Mouse (Mus musculus) mesoderm, embryonic 11.5 days (tissue): ENCODE data around the gene Tbc1d17.

Source experiments
- DNase-seq: peaks from one replicate; pipeline ENCODE4 v3.0.0-alpha.2; 2012; ENCODE audit warnings: low read depth, low spot score

The Tbc1d17 gene

DNA sequence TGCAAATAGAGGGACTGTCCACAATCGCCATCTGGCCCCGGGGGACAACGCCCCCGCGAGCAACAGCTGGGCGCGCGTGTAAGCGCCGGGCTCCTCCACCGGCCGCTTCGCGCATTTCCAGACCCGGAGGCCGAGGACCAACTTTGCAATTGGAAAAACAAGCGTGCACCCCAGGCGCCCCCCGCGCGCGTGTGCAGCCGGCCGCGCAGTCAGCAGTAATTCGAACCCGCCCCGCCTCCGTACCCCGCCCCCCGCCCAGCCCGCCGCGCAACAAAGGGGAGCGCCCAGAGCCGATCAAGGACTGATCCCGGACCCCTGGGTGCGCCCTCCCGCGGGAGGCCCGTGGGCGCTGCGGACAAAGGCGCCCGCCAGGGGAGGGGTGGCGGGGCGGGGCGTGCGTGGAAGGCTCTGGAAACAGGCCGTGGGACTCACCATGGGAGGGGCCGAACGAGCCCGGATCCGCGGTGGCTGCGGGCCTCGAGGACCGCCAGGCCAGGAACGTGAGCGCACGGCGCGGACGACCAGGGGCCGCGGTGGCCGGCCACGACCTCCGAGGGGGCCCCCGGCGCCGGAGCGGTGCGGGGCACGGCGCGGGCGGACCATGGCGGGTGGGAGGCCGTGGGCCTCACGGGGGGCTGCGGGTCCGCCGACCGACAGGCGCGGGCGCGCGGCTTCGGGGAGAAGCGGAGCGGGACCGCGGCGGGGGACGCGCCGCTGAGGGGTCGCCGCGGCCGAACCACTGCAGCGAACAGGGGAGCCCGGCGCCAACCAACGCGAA is 20.2 kb upstream of the Tbc1d17 start:
- peak; percentile 73 for DNase-seq

DNA sequence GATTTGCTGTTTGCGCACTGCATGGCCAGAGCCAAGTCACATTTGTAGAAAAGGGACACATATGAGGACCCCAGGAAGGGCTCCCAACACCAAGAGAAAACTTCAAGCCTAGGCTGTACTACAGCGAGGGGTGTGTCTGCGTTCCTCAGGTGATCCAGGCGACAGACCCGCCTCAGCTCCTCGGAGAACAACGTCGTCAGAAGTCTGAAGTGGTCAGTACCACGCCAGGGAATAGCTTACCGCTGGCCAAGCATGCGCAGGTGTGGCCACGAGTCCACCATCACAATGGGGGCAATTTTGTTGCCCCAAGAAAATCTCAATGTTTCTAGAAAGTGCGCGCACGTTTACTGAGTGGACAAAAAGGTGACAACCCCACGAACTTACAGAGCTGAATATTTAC is 19.6 kb upstream of the Tbc1d17 start:
- DNase-seq, result no peak

DNA sequence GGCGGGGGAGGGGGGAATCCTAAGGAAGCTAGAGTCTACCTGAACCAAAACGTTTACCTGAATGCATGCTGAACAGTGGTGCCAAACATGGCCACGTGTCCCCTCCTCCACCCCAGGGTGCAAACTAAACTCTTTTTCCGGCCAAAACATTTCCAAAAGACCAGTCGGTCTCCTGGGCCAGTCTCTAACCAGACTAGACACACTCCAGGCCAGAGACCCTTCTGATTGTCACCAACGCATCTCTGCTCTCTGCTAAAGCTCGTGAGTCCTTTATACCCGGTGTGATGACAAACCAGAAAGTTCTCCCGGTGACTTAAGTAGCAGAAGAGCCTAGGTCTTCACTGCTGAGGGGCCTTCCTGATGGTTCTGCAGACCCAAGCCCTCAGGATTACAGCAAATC is 18.9 kb upstream of the Tbc1d17 start:
- no peak for DNase-seq

DNA sequence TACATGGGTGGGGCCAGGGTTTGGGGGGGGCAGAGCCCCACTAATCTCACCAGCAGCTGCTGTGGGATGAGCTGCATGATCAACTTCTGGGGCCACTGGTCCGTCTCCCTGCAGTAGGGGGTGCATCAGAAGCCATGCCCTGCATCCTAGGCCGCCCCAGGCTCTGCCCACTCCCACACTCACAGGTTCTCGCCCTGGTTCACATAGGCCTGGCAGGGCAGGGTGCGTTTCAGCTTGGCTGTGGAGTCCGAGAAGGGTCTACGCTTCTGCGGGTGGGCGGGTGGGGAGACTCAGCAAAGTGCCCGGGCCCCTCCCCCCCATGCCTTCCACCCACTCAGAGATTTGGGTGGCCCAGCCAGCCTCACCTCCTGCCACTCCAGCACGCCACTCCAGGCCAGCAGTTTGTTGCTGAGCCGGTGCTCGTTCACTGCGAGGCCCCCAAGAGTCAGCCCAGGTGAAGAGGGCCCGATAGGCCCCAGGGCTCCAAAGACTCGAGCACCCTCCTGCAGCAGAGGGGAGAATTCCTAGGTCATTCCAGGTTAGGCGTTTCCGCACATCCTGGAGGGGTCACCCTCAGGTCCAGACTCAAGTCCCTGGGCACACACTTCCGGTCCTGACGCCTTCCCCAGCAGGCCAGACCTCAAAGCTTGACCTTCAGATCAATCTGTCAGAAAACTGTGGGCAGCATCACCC is 18.3 kb upstream of the Tbc1d17 start:
- DNase-seq, result no peak

DNA sequence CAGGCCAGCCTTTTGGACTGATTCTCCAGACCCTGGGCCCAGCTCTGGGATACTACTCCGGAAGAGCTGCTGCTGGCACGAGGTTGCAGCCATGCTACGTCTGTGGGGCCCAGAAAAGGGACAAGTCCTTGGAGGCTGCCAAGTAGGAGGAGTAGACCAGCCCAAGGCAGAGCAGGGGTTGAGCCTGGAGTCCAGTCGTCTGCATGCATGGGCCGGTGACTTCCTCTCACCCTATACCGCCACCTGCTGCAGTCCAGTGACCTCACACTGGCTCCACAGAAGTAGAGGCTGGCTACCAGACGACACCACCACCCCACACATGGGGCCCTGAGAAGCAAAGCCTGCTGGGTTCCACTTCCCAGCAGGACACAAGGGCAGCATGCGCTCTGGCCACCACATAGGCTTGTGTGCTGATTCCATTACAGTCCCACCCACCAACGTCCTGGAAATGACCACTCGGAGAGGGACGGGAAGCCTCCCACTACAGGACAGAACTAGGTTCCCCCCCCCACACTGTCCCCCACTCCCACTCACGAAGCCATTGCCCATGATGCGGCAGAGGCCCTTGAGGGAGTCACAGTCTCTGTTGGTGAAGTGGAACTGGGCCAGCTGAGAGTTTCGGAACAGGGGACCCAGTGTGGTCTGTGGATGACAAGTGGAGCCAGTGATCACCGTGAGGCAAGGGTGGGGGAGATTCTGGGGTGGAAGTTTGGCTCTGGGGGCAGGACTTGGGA is 17.6 kb upstream of the Tbc1d17 start:
- DNase-seq, result no peak

DNA sequence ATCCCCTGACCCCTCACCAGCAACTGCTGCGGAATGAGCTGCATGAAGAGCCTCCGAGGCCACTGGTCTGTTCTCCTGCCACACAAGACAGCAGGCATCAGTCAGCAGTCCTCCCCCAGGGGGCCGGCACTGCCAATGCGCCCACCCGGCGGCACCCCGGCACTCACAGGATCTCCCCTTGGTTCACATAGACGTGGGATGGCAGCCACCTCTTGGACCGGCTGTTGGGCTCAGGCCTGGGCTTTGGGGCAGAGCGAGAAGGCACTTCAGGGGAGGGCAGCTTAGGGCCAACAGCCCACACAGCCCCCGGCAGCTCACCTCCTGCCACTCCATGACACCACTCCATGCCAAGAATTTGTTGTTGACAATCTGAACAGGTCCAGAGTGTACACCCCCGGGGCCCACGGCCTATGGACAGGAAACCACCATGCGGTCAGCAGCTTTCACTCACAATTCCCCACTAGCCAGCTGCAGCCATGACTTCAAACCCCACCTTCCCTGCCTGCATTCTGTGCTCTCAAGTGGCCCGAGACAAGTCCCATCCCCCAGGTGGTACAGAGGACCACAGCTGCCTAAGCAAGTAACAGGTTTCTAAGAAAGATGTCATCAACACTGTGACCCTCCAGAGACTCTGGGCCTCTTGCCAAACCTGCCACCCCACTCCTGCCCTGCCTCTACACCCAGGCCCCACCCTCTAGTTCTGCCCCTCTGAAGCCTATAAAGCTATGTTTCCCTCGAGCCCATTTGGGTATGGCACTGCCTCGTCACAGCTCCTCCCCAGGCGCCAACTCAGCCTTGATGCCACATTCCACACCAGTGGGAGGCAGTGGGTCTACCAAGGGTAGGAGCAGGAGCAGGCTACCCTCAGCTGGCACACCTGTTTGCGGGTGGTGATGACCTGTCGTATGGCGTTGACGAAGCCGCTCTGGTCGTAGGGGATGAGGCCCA is 16.0 kb upstream of the Tbc1d17 start:
- no peak for DNase-seq

DNA sequence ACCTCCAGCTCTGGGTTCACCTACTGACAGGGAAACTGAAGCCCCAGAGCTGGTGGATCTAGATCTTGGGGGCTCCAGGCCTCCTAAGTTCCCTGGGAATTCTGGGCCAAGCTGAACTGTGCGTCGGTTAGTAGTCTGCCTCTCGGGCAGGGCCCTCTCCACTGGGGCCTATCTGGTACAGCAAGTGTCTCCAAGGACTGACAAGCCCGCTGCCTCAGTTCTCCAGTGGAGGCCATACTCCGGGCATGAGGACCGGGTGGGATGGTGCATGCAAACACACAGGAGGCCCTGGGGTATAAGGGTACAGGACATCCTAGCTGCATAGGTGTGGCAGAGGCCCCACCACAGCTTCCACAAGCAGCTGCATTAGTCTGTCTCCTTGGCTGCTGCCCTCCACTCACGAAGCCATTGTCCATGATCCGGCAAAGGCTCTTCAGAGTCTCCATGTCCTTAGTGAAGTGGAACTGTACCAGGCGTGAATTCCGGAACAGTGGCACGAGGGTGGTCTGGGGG is 15.2 kb upstream of the Tbc1d17 start:
- no peak for DNase-seq

DNA sequence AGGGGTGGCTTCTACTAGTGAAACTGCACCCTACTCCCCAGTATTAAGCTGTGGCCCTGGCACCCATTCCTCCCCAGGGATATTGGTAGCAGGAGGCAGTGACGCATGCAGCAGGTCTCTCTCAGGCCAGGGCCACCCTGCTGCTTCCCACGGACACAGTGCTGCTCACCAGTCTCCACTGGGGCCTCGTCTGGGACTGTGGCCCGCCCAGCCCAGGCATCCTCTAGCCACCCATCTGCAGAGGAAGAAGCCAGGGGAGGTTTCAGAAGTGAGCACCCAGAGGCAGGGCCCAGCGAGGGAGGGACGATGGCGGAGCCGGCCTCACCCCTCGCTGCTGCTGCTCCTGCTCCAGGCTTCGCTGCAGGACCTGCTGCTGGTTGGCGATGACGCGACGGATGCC is 14.3 kb upstream of the Tbc1d17 start:
- no peak for DNase-seq

DNA sequence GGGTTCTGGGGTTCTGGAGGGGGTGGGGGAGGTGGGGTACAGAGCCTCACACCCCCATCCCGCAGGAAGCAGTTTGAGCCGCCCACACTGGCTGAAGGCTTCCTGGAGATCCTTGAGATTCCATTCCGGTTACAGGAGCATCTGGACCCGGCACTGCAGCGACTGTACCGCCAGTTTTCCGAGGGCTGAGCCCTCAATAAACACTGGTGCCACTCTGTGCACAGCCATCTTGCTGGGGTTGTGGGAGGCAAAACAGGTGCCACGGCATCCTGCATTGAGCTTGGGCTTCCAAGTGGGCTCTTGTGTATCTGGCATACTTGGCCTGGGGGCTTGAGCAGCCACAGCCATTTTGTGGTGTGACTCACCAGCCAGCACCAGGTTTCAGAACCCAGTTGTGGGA is 13.6 kb upstream of the Tbc1d17 start:
- DNase-seq, result no peak

DNA sequence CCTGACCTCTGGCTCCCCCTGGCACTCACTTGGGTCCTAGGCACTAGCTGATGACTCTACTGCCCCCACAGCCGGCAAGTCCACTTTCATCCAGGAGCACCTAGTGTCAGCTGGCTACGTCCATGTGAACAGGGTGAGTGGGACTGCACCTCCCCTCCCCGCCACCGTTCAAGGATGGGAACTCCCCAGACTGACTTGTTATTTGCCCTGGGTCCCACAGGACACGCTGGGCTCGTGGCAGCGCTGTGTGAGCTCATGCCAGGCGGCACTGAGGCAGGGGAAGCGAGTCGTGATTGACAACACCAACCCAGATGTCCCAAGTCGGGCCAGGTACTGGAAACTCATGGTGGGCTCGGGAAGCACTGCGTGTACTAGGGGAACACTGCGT is 12.5 kb upstream of the Tbc1d17 start:
- DNase-seq, result no peak

DNA sequence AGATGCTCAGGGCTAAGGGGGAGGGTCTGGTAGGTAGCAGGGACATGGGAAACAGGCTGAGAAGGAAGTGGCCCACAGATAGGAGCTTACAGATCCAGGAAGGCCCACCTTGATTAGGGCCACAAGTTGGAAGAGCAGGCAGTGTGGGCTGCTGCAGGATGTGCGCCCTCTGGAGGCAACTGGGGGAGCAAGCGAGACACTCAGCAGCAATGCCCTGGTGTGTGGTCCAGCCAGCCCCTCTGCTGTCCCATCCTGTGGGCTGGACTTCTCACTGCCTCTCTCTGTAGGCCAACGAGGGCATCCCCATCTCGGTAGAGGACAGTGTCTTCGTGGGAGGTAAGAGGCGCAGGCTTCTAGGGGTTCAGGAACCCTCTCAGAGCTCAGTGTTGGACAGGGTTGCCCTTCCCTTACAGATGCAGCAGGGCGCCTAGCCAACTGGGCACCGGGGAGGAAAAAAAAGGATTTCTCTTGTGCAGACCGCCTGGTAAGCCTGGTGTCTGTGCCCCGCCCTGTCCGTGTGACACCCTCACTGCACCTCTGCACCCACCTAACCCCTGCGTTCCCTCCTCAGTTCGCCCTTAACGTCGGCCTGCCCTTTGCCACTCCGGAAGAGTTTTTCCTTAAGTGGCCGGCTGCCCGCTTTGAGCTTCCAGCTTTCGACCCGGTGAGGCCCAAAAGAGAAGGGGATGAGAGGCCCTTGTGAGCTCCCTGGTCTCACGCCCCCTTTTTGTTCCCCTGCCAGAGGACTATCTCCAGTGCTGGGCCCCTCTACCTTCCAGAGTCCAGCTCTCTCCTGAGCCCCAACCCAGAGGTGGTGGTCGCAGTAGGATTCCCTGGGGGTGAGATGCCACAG is 11.9 kb upstream of the Tbc1d17 start:
- DNase-seq, result peak; percentile 83

DNA sequence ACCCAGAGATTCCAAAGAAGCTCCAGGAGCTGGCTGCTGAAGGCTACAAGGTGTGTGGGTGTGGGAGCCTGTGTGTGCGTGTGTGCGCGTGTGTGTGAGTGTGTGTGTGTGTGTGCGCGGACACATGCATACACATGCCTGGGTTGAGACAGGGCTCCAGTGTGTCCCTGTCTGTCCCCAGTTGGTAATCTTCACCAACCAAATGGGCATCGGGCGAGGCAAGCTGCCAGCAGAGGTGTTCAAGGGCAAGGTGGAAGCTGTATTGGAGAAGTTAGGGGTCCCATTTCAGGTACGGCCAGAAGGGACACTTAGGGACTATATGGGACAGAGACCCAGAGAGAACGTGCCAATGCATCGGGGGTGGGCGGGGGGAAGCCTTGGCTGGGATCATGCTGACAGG is 11.0 kb upstream of the Tbc1d17 start:
- no peak for DNase-seq

DNA sequence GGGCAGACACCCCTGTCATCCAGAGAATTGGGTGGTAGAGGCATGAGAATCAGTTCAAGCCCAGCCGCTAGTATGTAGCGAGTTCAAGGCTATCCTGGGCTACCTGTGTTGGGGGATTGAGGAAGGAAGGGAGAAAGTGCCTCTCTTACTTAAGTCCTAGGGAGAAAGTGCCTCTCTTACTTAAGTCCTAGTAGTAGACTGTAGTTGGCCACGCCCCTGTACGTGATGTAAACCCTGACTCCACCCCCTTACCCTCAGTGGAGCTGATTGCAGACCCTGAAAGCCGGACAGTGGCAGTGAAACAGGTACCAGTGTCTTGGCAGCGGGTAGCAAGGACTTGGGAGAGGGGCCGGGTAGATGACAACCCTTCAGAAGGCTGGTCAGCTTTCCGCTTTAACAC is 9.0 kb upstream of the Tbc1d17 start:
- no peak for DNase-seq

DNA sequence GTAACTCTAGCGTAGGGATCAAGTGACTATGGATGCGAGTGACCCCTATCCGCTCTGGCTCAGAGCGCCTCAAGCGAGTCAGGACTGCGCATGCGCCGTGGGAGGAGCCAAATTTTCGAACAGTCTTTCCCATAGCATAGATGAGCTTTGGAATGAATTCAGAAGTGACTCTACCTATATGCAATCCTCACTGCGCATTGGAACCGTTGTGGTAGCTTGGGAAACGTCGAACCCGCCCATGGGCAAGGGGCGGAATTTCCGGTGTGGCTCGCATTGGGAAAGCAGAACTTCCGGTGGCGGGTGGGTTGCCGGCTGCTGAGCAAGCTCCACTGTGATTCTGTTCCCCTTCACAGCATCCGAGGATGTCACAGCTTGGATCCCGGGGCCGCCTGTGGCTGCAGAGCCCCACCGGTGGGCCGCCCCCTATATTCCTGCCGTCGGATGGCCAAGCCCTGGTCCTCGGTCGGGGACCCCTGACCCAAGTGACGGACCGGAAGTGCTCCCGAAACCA is 8.2 kb upstream of the Tbc1d17 start, which contains the start of gene Pnkp:
Gene Pnkp (plus strand): TSS at position 98 of the 511 bp plus-strand sequence.
- DNase-seq, result peak; percentile 89

DNA sequence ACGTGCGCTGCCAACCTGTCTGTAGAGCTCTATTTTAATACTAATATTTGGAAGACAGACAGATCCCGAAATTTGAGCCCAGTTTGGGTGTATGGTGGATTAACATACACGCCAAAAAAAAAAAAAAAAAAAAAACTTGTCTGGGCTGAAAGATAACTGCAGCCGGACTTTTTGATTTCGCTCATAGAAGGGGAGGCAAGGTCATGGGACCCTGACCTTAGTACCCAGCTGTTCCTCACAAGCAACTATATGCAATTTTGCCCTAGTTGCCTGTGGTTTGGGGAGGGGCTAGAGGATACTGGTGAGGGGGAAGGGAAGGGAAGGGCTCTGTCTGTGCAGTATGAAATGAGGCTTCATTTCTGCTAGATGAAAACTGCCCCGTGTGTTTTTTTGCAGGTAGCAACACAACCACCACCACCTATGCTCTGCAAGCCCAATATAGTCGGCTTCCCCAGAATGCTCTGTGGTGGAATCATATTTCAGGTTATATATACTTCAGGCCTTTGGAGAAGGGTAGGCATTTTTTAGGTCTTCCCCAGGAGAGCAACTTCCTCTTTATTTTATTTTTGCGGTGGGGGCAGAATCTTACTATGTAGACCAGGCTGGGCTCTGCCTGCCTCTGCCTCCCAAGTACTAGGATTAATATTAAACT is 7.5 kb upstream of the Tbc1d17 start:
- no peak for DNase-seq

DNA sequence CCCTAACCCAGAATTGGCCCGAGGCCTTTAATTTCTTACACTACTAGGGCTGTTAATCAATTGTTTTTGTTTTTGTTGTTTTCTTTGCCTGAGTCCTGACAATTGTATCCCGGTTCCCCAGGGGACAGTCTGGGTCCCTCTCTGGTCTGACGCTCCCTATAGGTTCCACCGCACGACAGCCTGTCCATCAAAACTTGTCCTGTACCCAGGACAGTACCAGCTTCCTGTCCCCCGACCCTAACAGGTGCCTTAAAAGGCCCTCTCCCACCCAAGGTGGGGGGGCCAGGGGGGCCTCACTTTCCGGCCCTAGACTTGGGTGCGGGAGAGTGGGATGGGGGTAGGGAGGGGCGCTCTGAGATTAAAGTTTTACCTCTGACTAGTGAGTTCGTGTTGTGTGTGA is 6.2 kb upstream of the Tbc1d17 start:
- DNase-seq, result no peak

DNA sequence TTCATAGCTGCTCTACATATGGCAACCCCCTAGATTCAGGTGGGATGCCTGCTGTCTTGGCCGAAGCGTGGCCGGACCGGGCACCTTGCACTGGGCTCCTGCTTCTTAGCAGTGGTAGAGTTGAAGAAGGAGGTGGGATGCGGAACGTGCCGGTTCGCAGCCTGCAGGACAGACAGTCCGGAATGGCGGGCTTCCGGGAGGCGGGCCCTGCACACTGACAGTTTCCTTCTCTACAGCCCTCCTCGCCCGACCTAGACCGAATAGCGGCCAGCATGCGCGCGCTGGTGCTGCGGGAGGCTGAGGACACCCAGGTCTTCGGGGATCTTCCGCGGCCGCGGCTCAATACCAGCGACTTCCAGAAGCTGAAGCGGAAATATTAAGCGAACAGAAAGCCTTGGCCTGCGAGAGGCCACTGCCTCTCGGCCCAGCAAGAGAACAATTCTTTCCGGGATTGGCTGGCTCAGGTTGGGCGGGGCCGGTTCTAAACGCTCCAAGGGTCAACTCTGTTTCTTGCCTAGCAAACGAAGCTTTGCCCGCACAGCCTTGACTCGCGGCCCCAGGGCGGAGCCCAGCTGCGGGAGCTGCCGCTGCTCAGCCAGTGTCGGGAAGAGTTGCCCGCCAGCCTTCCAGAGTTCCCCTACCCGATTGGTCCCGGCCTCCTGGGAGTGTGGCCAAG is 5.6 kb upstream of the Tbc1d17 start:
- peak; percentile 72 for DNase-seq

DNA sequence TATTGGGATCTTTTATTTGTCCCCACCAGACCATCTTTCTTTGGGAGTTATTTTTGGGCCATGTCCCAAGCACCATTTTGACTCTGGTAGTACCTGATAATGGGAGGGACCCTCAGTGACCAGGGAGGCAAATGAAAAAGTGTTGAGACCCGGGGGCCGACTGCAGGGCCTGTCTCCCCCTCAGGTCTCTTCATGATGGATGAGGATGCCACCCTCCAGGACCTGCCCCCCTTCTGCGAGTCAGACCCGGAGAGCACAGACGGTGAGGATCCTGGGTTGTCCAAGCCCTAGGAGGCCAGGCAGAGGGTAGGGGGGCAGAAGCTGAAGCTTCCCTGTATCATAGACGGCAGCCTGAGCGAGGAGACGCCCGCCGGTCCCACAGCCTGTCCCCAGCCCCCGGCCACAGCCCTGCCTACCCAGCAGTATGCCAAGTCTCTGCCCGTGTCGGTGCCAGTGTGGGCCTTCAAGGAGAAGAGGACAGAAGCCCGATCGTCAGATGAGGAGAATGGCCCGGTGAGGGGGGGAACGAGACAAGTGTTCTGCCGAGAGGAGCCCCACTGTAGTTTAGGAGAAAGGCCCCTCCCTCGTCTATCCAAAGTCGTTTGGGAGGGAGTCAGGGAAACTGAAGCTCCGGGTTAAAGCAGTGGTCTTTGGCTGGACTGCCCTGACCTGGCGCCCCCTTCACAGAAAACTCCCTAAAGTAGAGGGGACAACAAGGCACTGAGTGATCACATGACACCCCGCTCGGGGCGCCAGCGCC is 4.9 kb upstream of the Tbc1d17 start:
- DNase-seq, result no peak
